1 mouse cellular context compared by ENCODE assay signal in the genomic region with DNA sequence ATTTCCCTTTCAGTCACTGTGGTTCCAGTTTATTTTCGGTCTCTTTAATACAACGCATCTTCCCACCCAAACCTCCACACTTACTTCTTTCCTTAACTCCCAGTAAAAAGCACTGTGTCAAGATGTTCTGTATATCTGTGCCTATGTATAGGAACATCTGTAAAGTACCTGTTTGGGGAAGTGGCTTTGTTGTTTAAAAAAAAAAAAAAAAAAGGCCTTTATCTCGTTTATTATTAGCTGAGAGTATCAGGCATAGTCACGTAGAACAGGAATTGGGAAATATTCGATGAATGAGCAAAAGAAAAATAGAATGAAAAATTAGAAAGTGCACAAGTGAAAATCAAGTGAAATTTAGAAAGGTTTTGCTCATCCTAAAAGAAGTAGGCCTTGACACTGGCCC.
TF ChIP-seq lines count a peak whose summit lies in the region.

No protein-coding gene starts in this region.

TF ChIP-seq in CH12.LX, 34 proteins besides CTCF, POLR2A, EP300 and RAD21 (continued from another document):
- no peak for TF ChIP-seq ZMIZ1 (IDR thresholded peaks at IDR 0.05; ENCODE audit: low read depth, low read length)
TF ChIP-seq in CH12.LX: peak in this region for 1.
